9 mouse cellular contexts compared by ENCODE assay signal in genomic region chr10:75975216-75975615, GRCm38 (mm10). TPM values are rescaled to one million over a fixed set of nuclear protein-coding genes. Genes with fewer than 3 reads are reported as not detected.
DNase-seq lines count a peak whose midpoint lies in the region; ATAC-seq and TF ChIP-seq lines count a peak whose summit lies in the region.
"Had no signal": no experiment of that assay in that cellular context is flagged by ENCODE, and none has a peak within 500 bp of the region (broad histone marks: within the 10 kb centered on the region; RNA-seq: fewer than 3 reads in every experiment).

No protein-coding gene starts in this region.

- WGBS in heart, adult 2 months = 63% methylated on average over 5 of the region's 5 CpGs
- WGBS in heart, embryonic 10.5 days = 71% methylated on average over 5 of the region's 5 CpGs
- 66% methylated on average over 5 of the region's 5 CpGs for WGBS in lung, postnatal 0 days
- WGBS in forebrain, embryonic 15.5 days = 72% methylated on average over 5 of the region's 5 CpGs

- no peaks in the 10 kb centered on the region for H3K27me3 ChIP-seq in heart, adult 2 months (ENCODE audit: control insufficient read depth, insufficient read depth, low read length)
- H3K27me3 ChIP-seq in heart, embryonic 10.5 days (ENCODE audit: insufficient read depth, poor library complexity, severe bottlenecking) = no peaks in the 10 kb centered on the region
- no peaks in the 10 kb centered on the region for H3K27me3 ChIP-seq in lung, postnatal 0 days (replicated peaks; ENCODE audit: insufficient read depth, low read length)
- no peaks in the 10 kb centered on the region for H3K27me3 ChIP-seq in forebrain, embryonic 15.5 days
- H3K27me3 ChIP-seq: heart, embryonic 15.5 days had no signal

- no peak overlapping the region for H3K4me3 ChIP-seq in heart, adult 2 months
- no peak overlapping the region for H3K4me3 ChIP-seq in heart, embryonic 10.5 days
- no peak overlapping the region for H3K4me3 ChIP-seq in ES-E14 (ENCODE audit: insufficient read depth in 1 of 2, low read depth in 1 of 2, low read length in 2 of 2, poor library complexity in 1 of 2, severe bottlenecking in 1 of 2)
- H3K4me3 ChIP-seq in lung, postnatal 0 days (ENCODE audit: low read depth, low read length) = no peak overlapping the region
- H3K4me3 ChIP-seq in forebrain, embryonic 15.5 days = no peak overlapping the region
- H3K4me3 ChIP-seq: heart, embryonic 15.5 days had no signal

- H3K79me2 ChIP-seq in heart, adult 2 months (replicated peaks; ENCODE audit: control insufficient read depth, insufficient read depth, low read length) = no peaks in the 10 kb centered on the region

- intact Hi-C loops in heart, adult 2 months (cut with DNase I) = no loop called here

- no peak for ATAC-seq in lung, postnatal 0 days
- ATAC-seq in forebrain, embryonic 15.5 days (replicated peaks) = no peak

- no peak for TF ChIP-seq POLR2A in heart, adult 2 months (IDR thresholded peaks at IDR 0.05; ENCODE audit: insufficient read depth, low read depth, low read length)

- in situ Hi-C loops in ES-E14 (cut with MboI; ENCODE audit: low sequenced_read_pairs in 2 of 2, unreplicated experiment in 2 of 2) = no loop called here

- no peak for DNase-seq in heart, adult 2 months
- no peak for DNase-seq in heart, embryonic 10.5 days (ENCODE audit: low spot score)
- DNase-seq in A20 (ENCODE audit: low read depth, low spot score) (peak; percentile 65), ES-E14 (ENCODE audit: low read depth, low spot score) (peak; percentile 54)
- DNase-seq in lung, postnatal 0 days (ENCODE audit: low spot score) = peak; percentile 9
- DNase-seq in ovary, postnatal 10 days (ENCODE audit: low spot score) = no peak
- no peak for DNase-seq in urinary bladder, postnatal 4 days (ENCODE audit: low spot score in 2 of 2)

- peak; percentile 65 for TF ChIP-seq CTCF in heart, adult 2 months (IDR thresholded peaks at IDR 0.05)
- peak; percentile 75 for TF ChIP-seq CTCF in lung, postnatal 0 days (IDR thresholded peaks at IDR 0.05)

- no peak overlapping the region for H3K27ac ChIP-seq in heart, adult 2 months
- H3K27ac ChIP-seq in heart, embryonic 10.5 days = no peak overlapping the region
- no peak overlapping the region for H3K27ac ChIP-seq in ES-E14 (ENCODE audit: insufficient read depth, low read depth, low read length, poor library complexity, severe bottlenecking)
- no peak overlapping the region for H3K27ac ChIP-seq in lung, postnatal 0 days (ENCODE audit: low read length)
- no peak overlapping the region for H3K27ac ChIP-seq in forebrain, embryonic 15.5 days (replicated peaks)
- H3K27ac ChIP-seq: heart, embryonic 15.5 days had no signal

- no peak overlapping the region for H3K4me2 ChIP-seq in lung, postnatal 0 days (replicated peaks; ENCODE audit: low read depth, low read length)
- no peak overlapping the region for H3K4me2 ChIP-seq in forebrain, embryonic 15.5 days (replicated peaks)
- H3K4me2 ChIP-seq: heart, embryonic 15.5 days had no signal

- H3K9me3 ChIP-seq in heart, embryonic 10.5 days = 0 out of 2 replicates have a peak, but pooled peaks cover 2% of the 10 kb centered on the region
- H3K9me3 ChIP-seq in ES-E14 (ENCODE audit: control insufficient read depth, insufficient read depth, low read depth, low read length) = no peaks in the 10 kb centered on the region
- no peaks in the 10 kb centered on the region for H3K9me3 ChIP-seq in lung, postnatal 0 days (ENCODE audit: low read length)
- no peaks in the 10 kb centered on the region for H3K9me3 ChIP-seq in forebrain, embryonic 15.5 days
- H3K9me3 ChIP-seq: heart, embryonic 15.5 days had no signal

- no peaks in the 10 kb centered on the region for H3K4me1 ChIP-seq in heart, adult 2 months (ENCODE audit: control insufficient read depth, insufficient read depth, low read length)
- H3K4me1 ChIP-seq in heart, embryonic 10.5 days = no peaks in the 10 kb centered on the region
- H3K4me1 ChIP-seq in ES-E14 (ENCODE audit: control insufficient read depth in 2 of 2, insufficient read depth in 2 of 2, low read length in 2 of 2, poor library complexity in 1 of 2) = peaks cover 2 to 12% of the 10 kb centered on the region in 2 experiments; a peak in 2 of 4 replicates
- H3K4me1 ChIP-seq in lung, postnatal 0 days (ENCODE audit: insufficient read depth, low read depth, low read length) = no peaks in the 10 kb centered on the region
- H3K4me1 ChIP-seq in forebrain, embryonic 15.5 days = peaks cover 4% of the 10 kb centered on the region
- H3K4me1 ChIP-seq: heart, embryonic 15.5 days had no signal

- no peaks in the 10 kb centered on the region for H3K36me3 ChIP-seq in heart, adult 2 months (ENCODE audit: control insufficient read depth, insufficient read depth, low read length)
- H3K36me3 ChIP-seq in heart, embryonic 10.5 days = no peaks in the 10 kb centered on the region
- no peaks in the 10 kb centered on the region for H3K36me3 ChIP-seq in ES-E14 (ENCODE audit: control insufficient read depth, insufficient read depth, low read length, poor library complexity, severe bottlenecking)
- H3K36me3 ChIP-seq in lung, postnatal 0 days (ENCODE audit: insufficient read depth, low read length) = no peaks in the 10 kb centered on the region
- no peaks in the 10 kb centered on the region for H3K36me3 ChIP-seq in forebrain, embryonic 15.5 days
- H3K36me3 ChIP-seq: heart, embryonic 15.5 days had no signal

- no peak overlapping the region for H3K9ac ChIP-seq in heart, adult 2 months (ENCODE audit: low read depth, low read length)
- no peak overlapping the region for H3K9ac ChIP-seq in ES-E14 (ENCODE audit: insufficient read depth, low read depth, low read length, poor library complexity, severe bottlenecking)
- H3K9ac ChIP-seq in lung, postnatal 0 days (replicated peaks; ENCODE audit: low read depth) = no peak overlapping the region
- no peak overlapping the region for H3K9ac ChIP-seq in forebrain, embryonic 15.5 days (replicated peaks)
- H3K9ac ChIP-seq: heart, embryonic 15.5 days had no signal

- no peak for TF ChIP-seq EP300 in heart, adult 2 months (IDR thresholded peaks at IDR 0.05; ENCODE audit: insufficient read depth, low read depth, low read length)
- TF ChIP-seq EP300 in lung, postnatal 0 days (IDR thresholded peaks at IDR 0.05) = no peak

TF ChIP-seq in ES-E14, 5 proteins besides CTCF, POLR2A, EP300 and RAD21:
- TF ChIP-seq ZC3H11A (IDR thresholded peaks at IDR 0.05; ENCODE audit: borderline replicate concordance, low read depth, low read length) (peak; percentile 87), MAFK (IDR thresholded peaks at IDR 0.05; ENCODE audit: insufficient read depth, low read depth, low read length) (no peak), ZNF384 (IDR thresholded peaks at IDR 0.05; ENCODE audit: low read depth, low read length) (peak; percentile 67; the same call in 1 of the 2 replicates), HCFC1 (IDR thresholded peaks at IDR 0.05; ENCODE audit: borderline replicate concordance, insufficient read depth, low read length) (no peak), CHD2 (IDR thresholded peaks at IDR 0.05; ENCODE audit: low read depth, low read length) (no peak)

RNA-seq across cellular contexts. Expression of gene Gm5134, which starts 20.9 kb away (rescaled TPM):
- not detected for total RNA-seq in heart, adult 2 months (2021)
- not detected in 2 replicates for polyA plus RNA-seq in heart, adult 2 months (2012; rRNA removed)
- 0.12 TPM in 1 of 2 replicates, not detected in the other for polyA plus RNA-seq in heart, embryonic 10.5 days (2016; fragmentation: Nextera tagmentation; extraction: Ambion mirVana)
- total RNA-seq in ES-E14 (2012; rRNA removed) = 4.2 and 6.4 TPM in 2 replicates
- polyA plus RNA-seq in lung, postnatal 0 days (2015; fragmentation: Nextera tagmentation; extraction: Ambion mirVana) = 0.12 TPM in 1 of 2 replicates, not detected in the other
- 0.15 TPM in 1 of 2 replicates, not detected in the other for polyA plus RNA-seq in forebrain, embryonic 15.5 days (2015; fragmentation: Nextera tagmentation; extraction: Ambion mirVana)

RNA-seq across cellular contexts. Expression of gene Vpreb3, which starts 32.4 kb away (rescaled TPM):
- not detected for total RNA-seq in heart, adult 2 months (2021)
- 1.1 and 5.9 TPM in 2 replicates for polyA plus RNA-seq in heart, adult 2 months (2012; rRNA removed)
- 0.74 and 0.83 TPM in 2 replicates for polyA plus RNA-seq in heart, embryonic 10.5 days (2016; fragmentation: Nextera tagmentation; extraction: Ambion mirVana)
- total RNA-seq in ES-E14 (2012; rRNA removed) = 0.98 and 1.5 TPM in 2 replicates
- 8.8 and 10.1 TPM in 2 replicates for polyA plus RNA-seq in lung, postnatal 0 days (2015; fragmentation: Nextera tagmentation; extraction: Ambion mirVana)
- polyA plus RNA-seq in forebrain, embryonic 15.5 days (2015; fragmentation: Nextera tagmentation; extraction: Ambion mirVana) = 0.42 and 0.48 TPM in 2 replicates

RNA-seq across cellular contexts. Expression of gene Gm867, which starts 34.7 kb away (rescaled TPM):
- total RNA-seq in heart, adult 2 months (2021) = not detected
- polyA plus RNA-seq in heart, adult 2 months (2012; rRNA removed) = 0.76 TPM in 1 of 2 replicates, not detected in the other
- polyA plus RNA-seq in heart, embryonic 10.5 days (2016; fragmentation: Nextera tagmentation; extraction: Ambion mirVana) = 0.39 and 0.76 TPM in 2 replicates
- 1.1 and 2.9 TPM in 2 replicates for total RNA-seq in ES-E14 (2012; rRNA removed)
- 5.5 and 6.0 TPM in 2 replicates for polyA plus RNA-seq in lung, postnatal 0 days (2015; fragmentation: Nextera tagmentation; extraction: Ambion mirVana)
- 0.28 TPM in 1 of 2 replicates, not detected in the other for polyA plus RNA-seq in forebrain, embryonic 15.5 days (2015; fragmentation: Nextera tagmentation; extraction: Ambion mirVana)

RNA-seq across cellular contexts. Expression of gene Mmp11, which starts 38.9 kb away (rescaled TPM):
- 1 to 10 TPM; 4.7 to 5.4 TPM for total RNA-seq in heart, adult 2 months (2021)
- 15.6 and 15.7 TPM in 2 replicates for polyA plus RNA-seq in heart, adult 2 months (2012; rRNA removed)
- 19.4 and 39.0 TPM in 2 replicates for polyA plus RNA-seq in heart, embryonic 10.5 days (2016; fragmentation: Nextera tagmentation; extraction: Ambion mirVana)
- total RNA-seq in ES-E14 (2012; rRNA removed) = 52.4 and 137 TPM in 2 replicates
- 118 and 127 TPM in 2 replicates for polyA plus RNA-seq in lung, postnatal 0 days (2015; fragmentation: Nextera tagmentation; extraction: Ambion mirVana)
- polyA plus RNA-seq in forebrain, embryonic 15.5 days (2015; fragmentation: Nextera tagmentation; extraction: Ambion mirVana) = 19.8 and 20.3 TPM in 2 replicates

RNA-seq across cellular contexts. Expression of gene Chchd10, which starts 42.3 kb away (rescaled TPM):
- total RNA-seq in heart, adult 2 months (2021) = 1,000 to 10,000 TPM; 1,811 to 2,042 TPM
- polyA plus RNA-seq in heart, adult 2 months (2012; rRNA removed) = 1,155 and 2,061 TPM in 2 replicates
- 333 and 524 TPM in 2 replicates for polyA plus RNA-seq in heart, embryonic 10.5 days (2016; fragmentation: Nextera tagmentation; extraction: Ambion mirVana)
- total RNA-seq in ES-E14 (2012; rRNA removed) = 435 and 871 TPM in 2 replicates
- polyA plus RNA-seq in lung, postnatal 0 days (2015; fragmentation: Nextera tagmentation; extraction: Ambion mirVana) = 299 and 347 TPM in 2 replicates
- polyA plus RNA-seq in forebrain, embryonic 15.5 days (2015; fragmentation: Nextera tagmentation; extraction: Ambion mirVana) = 24.8 and 24.9 TPM in 2 replicates

Comparison
In these comparisons a context has a peak if more than half of its experiments do, and no peak if none do; other contexts are left out.
1. DNase-seq: peak in A20 (single experiment), ES-E14 (single experiment) and lung, postnatal 0 days (single experiment); none in heart, adult 2 months (0 of 2), heart, embryonic 10.5 days (single experiment), ovary, postnatal 10 days (single experiment) and urinary bladder, postnatal 4 days (0 of 2).